Mouse (Mus musculus): ENCODE results near the gene Dnah5. TPM values are rescaled to one million over a fixed set of nuclear protein-coding genes. Genes with fewer than 3 reads are reported as not detected.

Dnah5 gene
- polyA plus RNA-seq, 1 experiment from 2014 or later, result 0.08 TPM

- H3K27ac ChIP-seq, result no peak overlapping the region
- H3K9me3 ChIP-seq (replicated peaks), result no peaks in the 10 kb centered on the region
- H3K4me3 ChIP-seq, result no peak overlapping the region
- 0 out of 2 replicates have a peak, but pooled peaks have one; percentile 33 for ATAC-seq
- WGBS, result 61% methylated on average over 2 of the region's 2 CpGs
- H3K4me2 ChIP-seq, result no peak overlapping the region
- no peaks in the 10 kb centered on the region for H3K4me1 ChIP-seq
- no peak overlapping the region for H3K9ac ChIP-seq
- no peaks in the 10 kb centered on the region for H3K36me3 ChIP-seq (ENCODE audit: poor library complexity, severe bottlenecking)
- H3K27me3 ChIP-seq, result no peaks in the 10 kb centered on the region
These were observed 104.3 kb downstream of the Dnah5 start for GRCm38 (mm10) chr15:28307884-28308283.

GRCm38 (mm10) chr15:28310516-28310915, 107.0 kb downstream of the Dnah5 start:
- Histone ChIP-seq H3K4me2 (no peak overlapping the region), H3K9ac (no peak overlapping the region), H3K27me3 (no peaks in the 10 kb centered on the region), H3K9me3 (replicated peaks) (no peaks in the 10 kb centered on the region), H3K4me3 (no peak overlapping the region), H3K4me1 (no peaks in the 10 kb centered on the region), H3K36me3 (ENCODE audit: poor library complexity, severe bottlenecking) (no peaks in the 10 kb centered on the region), H3K27ac (no peak overlapping the region)
- WGBS, result 81% methylated on average over 4 of the region's 4 CpGs
- no peak for ATAC-seq

GRCm38 (mm10) chr15:28313451-28313850, 109.9 kb downstream of the Dnah5 start:
- WGBS, result 76% methylated on average over 14 of the region's 14 CpGs
- no peak overlapping the region for H3K4me2 ChIP-seq
- no peak for ATAC-seq

GRCm38 (mm10) chr15:28315812-28316528, 112.4 kb downstream of the Dnah5 start:
- H3K27me3 ChIP-seq, result no peaks in the 10 kb centered on the region
- H3K27ac ChIP-seq, result no peak overlapping the region
- H3K4me3 ChIP-seq, result no peak overlapping the region
- WGBS, result 25% methylated on average over 6 of the region's 6 CpGs
- no peaks in the 10 kb centered on the region for H3K9me3 ChIP-seq (replicated peaks)
- peak; percentile 52 for ATAC-seq
- no peak overlapping the region for H3K4me2 ChIP-seq
- no peaks in the 10 kb centered on the region for H3K4me1 ChIP-seq
- no peak overlapping the region for H3K9ac ChIP-seq
- H3K36me3 ChIP-seq (ENCODE audit: poor library complexity, severe bottlenecking), result no peaks in the 10 kb centered on the region

More at GRCm38 (mm10) chr15:28313451-28313850, 109.9 kb downstream of the Dnah5 start:
- no peaks in the 10 kb centered on the region for H3K9me3 ChIP-seq (replicated peaks)
- no peaks in the 10 kb centered on the region for H3K36me3 ChIP-seq (ENCODE audit: poor library complexity, severe bottlenecking)
- no peak overlapping the region for H3K9ac ChIP-seq
- no peaks in the 10 kb centered on the region for H3K4me1 ChIP-seq
- no peaks in the 10 kb centered on the region for H3K27me3 ChIP-seq
- H3K4me3 ChIP-seq, result no peak overlapping the region
- H3K27ac ChIP-seq, result no peak overlapping the region

GRCm38 (mm10) chr15:28322533-28322932, 119.0 kb downstream of the Dnah5 start:
- 91% methylated on average over 7 of the region's 7 CpGs for WGBS
- H3K4me3 ChIP-seq, result no peak overlapping the region
- ATAC-seq, result no peak

GRCm38 (mm10) chr15:28326985-28327384, 123.4 kb downstream of the Dnah5 start:
- WGBS, result 44% methylated on average over 7 of the region's 7 CpGs
- H3K4me3 ChIP-seq, result no peak overlapping the region
- no peak for ATAC-seq

More at GRCm38 (mm10) chr15:28322533-28322932, 119.0 kb downstream of the Dnah5 start:
- no peaks in the 10 kb centered on the region for H3K4me1 ChIP-seq
- no peak overlapping the region for H3K9ac ChIP-seq
- no peaks in the 10 kb centered on the region for H3K9me3 ChIP-seq (replicated peaks)
- H3K4me2 ChIP-seq, result no peak overlapping the region
- H3K27ac ChIP-seq, result no peak overlapping the region
- no peaks in the 10 kb centered on the region for H3K36me3 ChIP-seq (ENCODE audit: poor library complexity, severe bottlenecking)
- H3K27me3 ChIP-seq, result no peaks in the 10 kb centered on the region

GRCm38 (mm10) chr15:28327441-28327840, 123.9 kb downstream of the Dnah5 start:
- H3K9me3 ChIP-seq (replicated peaks), result no peaks in the 10 kb centered on the region
- H3K4me3 ChIP-seq, result no peak overlapping the region
- H3K36me3 ChIP-seq (ENCODE audit: poor library complexity, severe bottlenecking), result no peaks in the 10 kb centered on the region
- H3K9ac ChIP-seq, result no peak overlapping the region
- no peaks in the 10 kb centered on the region for H3K27me3 ChIP-seq
- ATAC-seq, result no peak
- H3K4me1 ChIP-seq, result no peaks in the 10 kb centered on the region
- H3K4me2 ChIP-seq, result no peak overlapping the region
- H3K27ac ChIP-seq, result no peak overlapping the region
- WGBS, result 80% methylated on average over 9 of the region's 9 CpGs

More at GRCm38 (mm10) chr15:28326985-28327384, 123.4 kb downstream of the Dnah5 start:
- no peak overlapping the region for H3K9ac ChIP-seq
- H3K4me2 ChIP-seq, result no peak overlapping the region
- no peaks in the 10 kb centered on the region for H3K36me3 ChIP-seq (ENCODE audit: poor library complexity, severe bottlenecking)
- no peak overlapping the region for H3K27ac ChIP-seq
- H3K4me1 ChIP-seq, result no peaks in the 10 kb centered on the region
- H3K9me3 ChIP-seq (replicated peaks), result no peaks in the 10 kb centered on the region
- no peaks in the 10 kb centered on the region for H3K27me3 ChIP-seq

- H3K9ac ChIP-seq, result no peak overlapping the region
These were observed 137.6 kb downstream of the Dnah5 start for GRCm38 (mm10) chr15:28341151-28341550.

GRCm38 (mm10) chr15:28367561-28367960, 164.0 kb downstream of the Dnah5 start:
- Histone ChIP-seq H3K36me3 (ENCODE audit: poor library complexity, severe bottlenecking) (no peaks in the 10 kb centered on the region), H3K4me3 (no peak overlapping the region), H3K27me3 (no peaks in the 10 kb centered on the region), H3K9me3 (replicated peaks) (no peaks in the 10 kb centered on the region), H3K27ac (no peak overlapping the region), H3K9ac (no peak overlapping the region), H3K4me2 (no peak overlapping the region), H3K4me1 (no peaks in the 10 kb centered on the region)
- 80% methylated on average over 11 of the region's 11 CpGs for WGBS
- ATAC-seq, result no peak

More at GRCm38 (mm10) chr15:28341151-28341550, 137.6 kb downstream of the Dnah5 start:
- Histone ChIP-seq H3K27me3 (no peaks in the 10 kb centered on the region), H3K9me3 (replicated peaks) (no peaks in the 10 kb centered on the region), H3K4me3 (no peak overlapping the region), H3K4me2 (no peak overlapping the region), H3K4me1 (no peaks in the 10 kb centered on the region), H3K36me3 (ENCODE audit: poor library complexity, severe bottlenecking) (no peaks in the 10 kb centered on the region), H3K27ac (no peak overlapping the region)
- no peak for ATAC-seq
- 19% methylated on average over 4 of the region's 4 CpGs for WGBS

- Histone ChIP-seq H3K27me3 (no peaks in the 10 kb centered on the region), H3K4me1 (no peaks in the 10 kb centered on the region), H3K27ac (no peak overlapping the region), H3K9ac (no peak overlapping the region), H3K4me3 (no peak overlapping the region), H3K9me3 (replicated peaks) (no peaks in the 10 kb centered on the region), H3K4me2 (no peak overlapping the region), H3K36me3 (ENCODE audit: poor library complexity, severe bottlenecking) (no peaks in the 10 kb centered on the region)
- 88% methylated on average over 6 of the region's 6 CpGs for WGBS
- no peak for ATAC-seq
These were observed 166.9 kb downstream of the Dnah5 start for GRCm38 (mm10) chr15:28370431-28370830.

GRCm38 (mm10) chr15:28371506-28371905, 168.0 kb downstream of the Dnah5 start:
- WGBS, result 76% methylated on average over 2 of the region's 2 CpGs
- H3K9me3 ChIP-seq (replicated peaks), result no peaks in the 10 kb centered on the region
- H3K36me3 ChIP-seq (ENCODE audit: poor library complexity, severe bottlenecking), result no peaks in the 10 kb centered on the region
- no peak overlapping the region for H3K9ac ChIP-seq
- H3K4me2 ChIP-seq, result no peak overlapping the region
- no peak overlapping the region for H3K27ac ChIP-seq
- no peaks in the 10 kb centered on the region for H3K4me1 ChIP-seq
- H3K4me3 ChIP-seq, result no peak overlapping the region
- no peaks in the 10 kb centered on the region for H3K27me3 ChIP-seq
- ATAC-seq, result no peak

- no peaks in the 10 kb centered on the region for H3K36me3 ChIP-seq (ENCODE audit: poor library complexity, severe bottlenecking)
- ATAC-seq, result no peak
These were observed 170.8 kb downstream of the Dnah5 start for GRCm38 (mm10) chr15:28374394-28374793.

GRCm38 (mm10) chr15:28380909-28381308, 177.4 kb downstream of the Dnah5 start:
- Histone ChIP-seq H3K36me3 (ENCODE audit: poor library complexity, severe bottlenecking) (no peaks in the 10 kb centered on the region), H3K4me1 (no peaks in the 10 kb centered on the region), H3K9me3 (replicated peaks) (no peaks in the 10 kb centered on the region), H3K4me2 (no peak overlapping the region), H3K4me3 (no peak overlapping the region), H3K27ac (no peak overlapping the region), H3K27me3 (no peaks in the 10 kb centered on the region), H3K9ac (no peak overlapping the region)
- no peak for ATAC-seq
- 87% methylated on average over 3 of the region's 3 CpGs for WGBS

More at GRCm38 (mm10) chr15:28374394-28374793, 170.8 kb downstream of the Dnah5 start:
- 92% methylated on average over 1 of the region's 1 CpGs for WGBS
- Histone ChIP-seq H3K27me3 (no peaks in the 10 kb centered on the region), H3K9me3 (replicated peaks) (no peaks in the 10 kb centered on the region), H3K9ac (no peak overlapping the region), H3K4me3 (no peak overlapping the region), H3K27ac (no peak overlapping the region), H3K4me2 (no peak overlapping the region), H3K4me1 (no peaks in the 10 kb centered on the region)
